Mouse (Mus musculus): Measurements from ENCODE around the gene Cxcl12. TPM values are rescaled to one million over a fixed set of nuclear protein-coding genes. Genes with fewer than 3 reads are reported as not detected.

The Cxcl12 gene
- polyA plus RNA-seq, 1 experiment from 2014 or later, result 113 TPM

GRCm38 (mm10) chr6:117151484-117152149, 16.7 kb upstream of the Cxcl12 start:
- no peaks in the 10 kb centered on the region for H3K4me1 ChIP-seq (replicated peaks; ENCODE audit: control insufficient read depth, insufficient read depth, low read length)
- H3K9me3 ChIP-seq (ENCODE audit: control insufficient read depth, low read length), result no peaks in the 10 kb centered on the region
- ATAC-seq (ENCODE audit: low read depth), result no peak
- no peak overlapping the region for H3K9ac ChIP-seq (ENCODE audit: low read length)
- H3K27ac ChIP-seq (ENCODE audit: low read length), result no peak overlapping the region
- no peaks in the 10 kb centered on the region for H3K27me3 ChIP-seq (ENCODE audit: control insufficient read depth, insufficient read depth, low read depth, low read length)
- WGBS, result 38% methylated on average over 18 of the region's 18 CpGs
- no peak overlapping the region for H3K4me2 ChIP-seq (ENCODE audit: low read depth, low read length)
- no peak overlapping the region for H3K4me3 ChIP-seq (ENCODE audit: low read length)
- H3K36me3 ChIP-seq (ENCODE audit: control insufficient read depth, insufficient read depth, low read length), result no peaks in the 10 kb centered on the region

GRCm38 (mm10) chr6:117153046-117153445, 15.3 kb upstream of the Cxcl12 start:
- Histone ChIP-seq H3K27me3 (ENCODE audit: control insufficient read depth, insufficient read depth, low read depth, low read length) (no peaks in the 10 kb centered on the region), H3K4me1 (replicated peaks; ENCODE audit: control insufficient read depth, insufficient read depth, low read length) (no peaks in the 10 kb centered on the region), H3K9me3 (ENCODE audit: control insufficient read depth, low read length) (no peaks in the 10 kb centered on the region), H3K4me3 (ENCODE audit: low read length) (no peak overlapping the region), H3K36me3 (ENCODE audit: control insufficient read depth, insufficient read depth, low read length) (no peaks in the 10 kb centered on the region), H3K27ac (ENCODE audit: low read length) (no peak overlapping the region), H3K4me2 (ENCODE audit: low read depth, low read length) (no peak overlapping the region), H3K9ac (ENCODE audit: low read length) (no peak overlapping the region)
- no peak for ATAC-seq (ENCODE audit: low read depth)
- WGBS, result 47% methylated on average over 5 of the region's 5 CpGs

- no peaks in the 10 kb centered on the region for H3K27me3 ChIP-seq (ENCODE audit: control insufficient read depth, insufficient read depth, low read depth, low read length)
- no peak overlapping the region for H3K4me2 ChIP-seq (ENCODE audit: low read depth, low read length)
- ATAC-seq (ENCODE audit: low read depth), result no peak
- no peak overlapping the region for H3K4me3 ChIP-seq (ENCODE audit: low read length)
- H3K36me3 ChIP-seq (ENCODE audit: control insufficient read depth, insufficient read depth, low read length), result no peaks in the 10 kb centered on the region
- H3K9me3 ChIP-seq (ENCODE audit: control insufficient read depth, low read length), result no peaks in the 10 kb centered on the region
- H3K27ac ChIP-seq (ENCODE audit: low read length), result no peak overlapping the region
- WGBS, result 68% methylated on average over 4 of the region's 4 CpGs
- H3K4me1 ChIP-seq (replicated peaks; ENCODE audit: control insufficient read depth, insufficient read depth, low read length), result peaks cover 5% of the 10 kb centered on the region; the same call in 1 of the 2 replicates
- no peak overlapping the region for H3K9ac ChIP-seq (ENCODE audit: low read length)
Observed at GRCm38 (mm10) chr6:117156846-117157245, 11.5 kb upstream of the Cxcl12 start.

- WGBS, result 26% methylated on average over 16 of the region's 16 CpGs
- Histone ChIP-seq H3K4me3 (ENCODE audit: low read length) (no peak overlapping the region), H3K27ac (ENCODE audit: low read length) (no peak overlapping the region), H3K27me3 (ENCODE audit: control insufficient read depth, insufficient read depth, low read depth, low read length) (no peaks in the 10 kb centered on the region), H3K9me3 (ENCODE audit: control insufficient read depth, low read length) (no peaks in the 10 kb centered on the region), H3K36me3 (ENCODE audit: control insufficient read depth, insufficient read depth, low read length) (no peaks in the 10 kb centered on the region), H3K9ac (ENCODE audit: low read length) (no peak overlapping the region), H3K4me2 (ENCODE audit: low read depth, low read length) (no peak overlapping the region), H3K4me1 (replicated peaks; ENCODE audit: control insufficient read depth, insufficient read depth, low read length) (peaks cover 5% of the 10 kb centered on the region; the same call in 1 of the 2 replicates)
- ATAC-seq (ENCODE audit: low read depth), result no peak
Observed at GRCm38 (mm10) chr6:117159710-117160690, 8.3 kb upstream of the Cxcl12 start.

GRCm38 (mm10) chr6:117163486-117163885, 4.8 kb upstream of the Cxcl12 start:
- 77% methylated on average over 5 of the region's 5 CpGs for WGBS
- Histone ChIP-seq H3K9ac (ENCODE audit: low read length) (no peak overlapping the region), H3K27ac (ENCODE audit: low read length) (no peak overlapping the region), H3K27me3 (ENCODE audit: control insufficient read depth, insufficient read depth, low read depth, low read length) (peaks cover 20% of the 10 kb centered on the region), H3K4me2 (ENCODE audit: low read depth, low read length) (no peak overlapping the region), H3K36me3 (ENCODE audit: control insufficient read depth, insufficient read depth, low read length) (no peaks in the 10 kb centered on the region), H3K4me1 (replicated peaks; ENCODE audit: control insufficient read depth, insufficient read depth, low read length) (peaks cover 15% of the 10 kb centered on the region), H3K9me3 (ENCODE audit: control insufficient read depth, low read length) (no peaks in the 10 kb centered on the region), H3K4me3 (ENCODE audit: low read length) (no peak overlapping the region)
- no peak for ATAC-seq (ENCODE audit: low read depth)

- Histone ChIP-seq H3K4me2 (ENCODE audit: low read depth, low read length) (peak overlapping the region; percentile 32; the same call in 1 of the 2 replicates), H3K36me3 (ENCODE audit: control insufficient read depth, insufficient read depth, low read length) (no peaks in the 10 kb centered on the region), H3K9me3 (ENCODE audit: control insufficient read depth, low read length) (no peaks in the 10 kb centered on the region), H3K9ac (ENCODE audit: low read length) (no peak overlapping the region), H3K4me3 (ENCODE audit: low read length) (peak overlapping the region; percentile 19), H3K4me1 (replicated peaks; ENCODE audit: control insufficient read depth, insufficient read depth, low read length) (peaks cover 19% of the 10 kb centered on the region), H3K27ac (ENCODE audit: low read length) (no peak overlapping the region), H3K27me3 (ENCODE audit: control insufficient read depth, insufficient read depth, low read depth, low read length) (peaks cover 30% of the 10 kb centered on the region)
- 3% methylated on average over 16 of the region's 16 CpGs for WGBS
- peak; percentile 70 for ATAC-seq (ENCODE audit: low read depth)
Observed at GRCm38 (mm10) chr6:117166581-117167425, 1.5 kb upstream of the Cxcl12 start.

GRCm38 (mm10) chr6:117167426-117167730, 957 bp upstream of the Cxcl12 start:
- Histone ChIP-seq H3K4me3 (ENCODE audit: low read length) (no peak overlapping the region), H3K4me1 (replicated peaks; ENCODE audit: control insufficient read depth, insufficient read depth, low read length) (peaks cover 19% of the 10 kb centered on the region), H3K36me3 (ENCODE audit: control insufficient read depth, insufficient read depth, low read length) (no peaks in the 10 kb centered on the region), H3K4me2 (ENCODE audit: low read depth, low read length) (peak overlapping the region; percentile 32), H3K9ac (ENCODE audit: low read length) (no peak overlapping the region), H3K27ac (ENCODE audit: low read length) (no peak overlapping the region), H3K27me3 (ENCODE audit: control insufficient read depth, insufficient read depth, low read depth, low read length) (peaks cover 33% of the 10 kb centered on the region), H3K9me3 (ENCODE audit: control insufficient read depth, low read length) (no peaks in the 10 kb centered on the region)
- no peak for ATAC-seq (ENCODE audit: low read depth)
- WGBS, result 14% methylated on average over 7 of the region's 7 CpGs

- H3K9me3 ChIP-seq (ENCODE audit: control insufficient read depth, low read length), result no peaks in the 10 kb centered on the region
- H3K36me3 ChIP-seq (ENCODE audit: control insufficient read depth, insufficient read depth, low read length), result no peaks in the 10 kb centered on the region
- peak overlapping the region; percentile 66 for H3K4me3 ChIP-seq (ENCODE audit: low read length)
- H3K4me1 ChIP-seq (replicated peaks; ENCODE audit: control insufficient read depth, insufficient read depth, low read length), result peaks cover 19% of the 10 kb centered on the region
- H3K9ac ChIP-seq (ENCODE audit: low read length), result peak overlapping the region; percentile 77
- under 1% methylated on average over 46 of the region's 46 CpGs for WGBS
- no peak overlapping the region for H3K27ac ChIP-seq (ENCODE audit: low read length)
- H3K4me2 ChIP-seq (ENCODE audit: low read depth, low read length), result peak overlapping the region; percentile 98
- H3K27me3 ChIP-seq (ENCODE audit: control insufficient read depth, insufficient read depth, low read depth, low read length), result peaks cover 33% of the 10 kb centered on the region
- peak; percentile 34; the same call in 1 of the 2 replicates for ATAC-seq (ENCODE audit: low read depth)
Observed at GRCm38 (mm10) chr6:117169051-117169909, 945 bp downstream of the Cxcl12 start.
